Mouse (Mus musculus): ENCODE results near the gene Gas2l1.
A peak's percentile ranks its signal among the peaks of the same experiment; 100 is the strongest.

Gas2l1 gene

DNA sequence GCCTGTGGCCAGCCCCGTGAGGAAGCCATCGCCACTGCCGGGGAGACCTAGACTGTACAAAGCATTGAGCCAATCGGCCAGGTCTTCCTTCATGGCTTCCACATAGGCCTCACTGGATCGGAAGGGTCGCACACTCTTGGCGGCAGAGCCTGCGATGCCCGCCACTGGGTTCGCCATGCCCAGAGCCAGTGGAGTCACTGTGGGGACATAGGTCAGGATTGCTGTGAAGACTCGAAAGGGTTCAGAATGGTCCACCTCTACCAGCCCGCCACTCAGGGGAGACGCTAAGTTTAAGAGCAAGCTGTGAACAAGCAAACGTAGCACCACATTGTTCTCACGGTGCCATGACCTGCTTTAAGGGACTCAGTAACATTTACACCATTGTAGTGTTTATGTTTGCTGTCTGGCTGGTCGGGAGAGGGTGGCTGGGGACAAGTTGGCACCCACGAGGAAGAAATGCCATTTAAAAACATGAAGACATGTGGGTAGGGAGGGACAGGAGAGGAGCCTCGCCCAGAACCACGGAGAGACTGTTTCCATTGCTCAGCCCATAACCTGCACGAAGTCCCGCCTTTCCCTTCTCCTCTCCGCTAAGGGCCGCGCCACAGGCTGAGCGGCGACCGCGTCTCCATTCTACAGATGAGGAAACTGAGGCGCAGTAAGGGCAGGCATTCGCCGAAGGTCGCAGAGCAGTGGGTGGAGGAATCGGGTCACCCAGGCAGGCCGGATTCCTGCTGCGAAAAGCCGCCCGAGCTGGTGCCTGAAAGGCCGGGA, 658 bp downstream of the Gas2l1 start:
- no peak for DNase-seq (ENCODE audit: low read depth, low spot score)

DNA sequence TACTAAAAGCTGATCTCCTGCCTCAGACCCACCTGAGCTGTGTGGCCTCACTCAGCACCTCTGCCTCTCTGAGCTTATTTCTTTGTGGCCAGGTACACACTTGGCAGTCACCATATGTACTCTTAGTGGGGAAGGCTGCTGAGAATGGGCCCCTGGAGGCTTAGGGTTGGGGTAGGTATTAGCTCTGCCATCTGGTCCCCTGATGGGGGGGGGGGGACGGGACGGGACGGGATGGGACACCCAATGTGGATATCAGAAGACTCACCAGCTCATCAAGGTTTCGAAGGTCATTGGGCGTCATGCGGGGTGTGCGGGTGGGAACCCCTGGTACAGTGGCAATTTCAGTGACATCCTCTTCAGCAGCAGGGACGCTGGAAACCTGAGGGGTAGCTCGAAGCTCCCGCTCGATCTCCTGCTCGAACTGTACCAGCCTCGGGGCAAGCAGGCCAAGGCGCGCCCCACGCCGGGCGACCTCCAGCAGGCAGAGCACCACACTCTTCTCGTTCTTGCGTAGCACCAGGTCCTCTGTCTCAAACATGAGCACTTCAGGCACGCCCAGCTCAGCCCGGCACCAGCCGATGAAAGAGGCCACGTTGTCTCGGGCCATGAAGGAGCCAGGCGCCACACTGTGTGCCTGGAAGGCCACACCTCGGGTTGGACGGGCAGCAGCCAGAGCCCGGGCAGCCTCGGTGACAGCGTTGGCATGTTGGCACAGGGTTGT, 1.4 kb downstream of the Gas2l1 start:
- no peak for DNase-seq (ENCODE audit: low read depth, low spot score)

DNA sequence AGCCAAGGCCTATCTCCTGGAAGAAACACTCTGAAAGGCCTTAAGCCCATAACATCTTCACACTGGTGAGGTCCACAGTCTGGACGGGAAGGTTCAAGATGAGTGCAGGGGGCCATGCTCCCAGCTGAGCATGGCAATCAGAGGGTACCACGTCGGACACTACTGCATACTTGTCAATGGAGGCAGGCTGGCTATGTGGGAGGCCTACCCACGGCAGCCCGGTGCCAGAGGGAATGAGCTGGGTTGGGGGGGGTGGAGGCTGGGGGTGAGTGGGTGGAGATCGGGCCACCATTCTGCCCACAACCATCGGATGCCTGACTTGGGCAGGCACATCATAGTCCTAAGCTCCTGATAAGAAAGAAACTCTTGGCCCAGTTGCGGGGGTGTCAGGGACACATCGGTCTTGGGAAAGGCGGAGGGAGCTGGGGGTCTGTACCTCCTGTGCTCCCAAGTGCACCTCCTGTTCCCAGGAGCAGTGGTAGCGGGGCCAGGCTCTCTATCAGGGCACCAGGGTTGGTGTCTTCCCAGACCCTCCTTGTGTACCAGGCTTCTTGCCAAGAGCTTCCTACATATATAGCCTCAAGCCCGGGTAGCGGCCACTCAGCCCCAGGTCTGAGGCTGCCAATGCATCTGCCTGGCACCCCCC, 2.1 kb downstream of the Gas2l1 start:
- DNase-seq (ENCODE audit: low read depth, low spot score): no peak

DNA sequence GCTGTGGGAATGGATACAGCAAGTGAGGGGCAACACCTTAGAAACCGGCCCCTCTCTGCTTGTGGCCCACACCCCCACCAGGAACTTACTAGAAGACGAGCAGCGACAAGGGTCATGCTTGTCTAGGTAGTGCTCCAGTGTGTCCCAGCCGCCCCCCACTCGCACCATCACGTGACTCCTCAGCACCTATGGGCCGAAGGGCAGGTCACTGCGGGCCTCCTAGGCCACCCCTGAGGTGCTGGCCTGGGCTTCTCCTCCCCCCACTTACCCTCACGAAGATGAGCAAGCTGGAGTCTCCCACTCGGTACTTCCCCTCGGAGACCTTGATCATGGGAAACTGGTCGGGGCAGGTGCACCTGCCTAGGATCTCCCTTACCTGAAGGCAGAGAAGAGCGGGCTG, 2.8 kb downstream of the Gas2l1 start:
- no peak for DNase-seq (ENCODE audit: low read depth, low spot score)

DNA sequence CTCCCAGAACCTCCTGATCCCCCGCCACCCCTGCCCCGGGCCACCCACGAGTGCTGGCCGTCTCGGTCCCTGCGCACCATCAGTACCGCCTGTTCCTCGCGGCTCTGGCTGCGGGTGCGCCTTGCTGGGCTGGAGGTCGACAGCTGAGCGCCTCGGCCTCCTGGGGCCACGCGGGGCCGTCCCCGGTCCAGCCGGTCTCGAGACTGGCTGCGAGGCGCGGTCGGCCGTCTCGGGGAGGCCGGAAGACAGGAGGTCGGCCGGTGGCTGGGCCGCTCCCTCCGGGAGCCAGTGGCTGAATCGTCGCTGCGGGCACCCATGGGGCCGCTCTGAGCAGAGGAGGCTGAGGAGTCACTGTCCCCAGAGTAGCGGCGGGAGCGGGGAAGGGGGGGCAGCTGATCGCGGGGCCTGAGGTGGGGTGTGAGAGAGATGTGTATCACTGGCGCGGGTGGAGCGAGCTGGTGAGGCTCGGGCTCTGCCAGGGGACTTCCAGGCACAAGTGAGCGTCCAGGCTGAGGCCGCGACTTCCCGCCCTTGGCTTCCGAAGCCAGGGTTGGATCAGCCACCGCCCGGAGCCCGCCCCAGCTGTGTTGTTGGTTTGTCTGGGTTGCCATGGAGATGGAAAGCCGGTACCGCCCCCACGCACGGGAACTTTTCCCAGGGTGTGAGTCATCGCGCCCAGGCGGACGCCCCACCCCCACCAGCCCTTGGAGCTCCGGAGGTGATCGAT, 3.6 kb downstream of the Gas2l1 start:
- DNase-seq (ENCODE audit: low read depth, low spot score): peak; percentile 63

DNA sequence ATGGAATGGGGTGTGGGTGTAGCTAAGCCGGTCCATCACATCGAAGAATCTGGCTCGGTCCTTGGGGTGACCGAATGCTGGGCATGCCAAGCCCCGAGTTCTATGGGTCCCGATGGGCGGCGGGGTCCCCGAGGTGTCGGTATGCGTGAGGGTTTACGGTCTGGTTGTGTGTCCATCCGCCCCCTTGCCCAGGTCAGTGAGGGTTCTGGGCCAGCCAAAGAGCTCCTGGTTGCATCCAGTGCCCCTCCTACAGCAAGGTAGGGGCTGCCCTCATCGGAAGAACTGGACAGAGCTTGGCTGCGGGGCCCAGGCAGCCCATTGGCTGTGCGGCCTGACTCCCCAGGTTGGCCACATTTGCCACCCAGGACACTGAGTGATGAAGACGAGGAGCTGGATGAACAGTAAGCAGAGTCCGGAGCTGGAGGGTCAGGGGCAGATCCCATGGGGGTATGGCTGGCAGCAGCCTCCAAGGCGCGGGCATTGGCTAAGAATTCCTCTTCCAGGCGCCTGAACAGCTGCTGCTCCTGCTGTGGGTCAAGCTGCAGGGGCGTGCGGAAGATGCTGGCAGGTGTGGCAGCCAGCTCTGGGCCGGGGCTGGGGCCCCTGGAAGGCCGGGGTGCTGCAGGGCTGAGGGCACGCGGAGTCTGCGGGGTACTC, 4.2 kb downstream of the Gas2l1 start:
- no peak for DNase-seq (ENCODE audit: low read depth, low spot score)

DNA sequence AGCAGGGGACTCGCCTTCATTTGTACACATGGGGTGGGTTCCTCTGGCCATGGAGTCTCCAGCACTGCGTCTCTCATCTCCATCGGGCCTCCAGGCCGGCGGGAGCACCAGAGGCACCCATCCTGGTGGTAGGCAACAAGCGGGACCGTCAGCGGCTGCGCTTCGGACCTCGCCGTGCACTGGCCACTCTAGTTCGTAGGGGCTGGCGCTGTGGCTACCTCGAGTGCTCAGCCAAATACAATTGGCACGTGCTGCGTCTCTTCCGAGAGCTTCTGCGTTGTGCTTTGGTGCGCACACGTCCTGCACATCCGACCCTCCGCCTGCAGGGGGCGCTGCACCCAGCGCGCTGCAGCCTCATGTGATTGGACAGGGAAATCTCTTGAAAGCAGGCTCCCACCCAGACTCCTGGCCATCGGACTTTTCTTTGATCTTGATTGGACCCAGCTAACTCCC, 5.4 kb downstream of the Gas2l1 start:
- no peak for DNase-seq (ENCODE audit: low read depth, low spot score)

DNA sequence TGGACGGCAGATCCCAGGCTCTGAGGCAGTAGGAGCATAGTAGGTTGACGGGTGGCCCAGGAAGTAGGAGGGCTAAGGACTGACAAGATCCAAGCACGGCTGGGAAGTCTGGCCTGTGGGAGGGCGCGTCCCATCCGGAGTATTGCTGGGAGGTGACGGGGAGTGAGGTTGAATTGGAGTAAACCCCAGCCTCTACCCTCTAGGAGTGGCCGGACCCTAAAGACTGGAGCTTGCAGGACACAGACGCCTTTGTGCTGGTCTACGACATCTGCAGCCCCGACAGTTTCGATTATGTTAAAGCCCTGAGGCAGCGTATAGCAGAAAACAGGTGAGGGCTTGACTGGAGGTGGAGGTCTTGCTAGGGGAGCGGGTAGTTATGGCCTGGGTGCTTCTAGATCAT, 5.9 kb downstream of the Gas2l1 start:
- no peak for DNase-seq (ENCODE audit: low read depth, low spot score)

DNA sequence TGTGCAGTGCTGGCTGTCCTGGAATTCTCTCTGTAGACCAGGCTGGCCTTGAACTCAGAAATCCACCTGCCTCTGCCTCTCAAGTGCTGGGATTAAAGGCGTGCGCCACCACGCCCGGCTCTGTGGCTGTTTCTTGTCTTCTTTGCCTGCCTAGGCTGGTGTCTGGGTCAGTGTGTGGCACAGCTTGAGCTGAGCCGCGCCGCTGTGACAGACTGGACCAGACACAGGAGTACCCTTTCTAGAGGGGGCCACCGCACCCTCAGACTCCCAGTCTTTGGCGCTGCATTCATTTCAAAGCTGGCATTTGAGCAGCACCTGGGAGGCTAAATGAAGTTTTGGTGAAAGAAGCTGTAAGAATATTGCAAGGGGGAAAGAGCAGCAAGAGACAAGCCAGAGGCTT, 6.3 kb downstream of the Gas2l1 start:
- DNase-seq (ENCODE audit: low read depth, low spot score): no peak

DNA sequence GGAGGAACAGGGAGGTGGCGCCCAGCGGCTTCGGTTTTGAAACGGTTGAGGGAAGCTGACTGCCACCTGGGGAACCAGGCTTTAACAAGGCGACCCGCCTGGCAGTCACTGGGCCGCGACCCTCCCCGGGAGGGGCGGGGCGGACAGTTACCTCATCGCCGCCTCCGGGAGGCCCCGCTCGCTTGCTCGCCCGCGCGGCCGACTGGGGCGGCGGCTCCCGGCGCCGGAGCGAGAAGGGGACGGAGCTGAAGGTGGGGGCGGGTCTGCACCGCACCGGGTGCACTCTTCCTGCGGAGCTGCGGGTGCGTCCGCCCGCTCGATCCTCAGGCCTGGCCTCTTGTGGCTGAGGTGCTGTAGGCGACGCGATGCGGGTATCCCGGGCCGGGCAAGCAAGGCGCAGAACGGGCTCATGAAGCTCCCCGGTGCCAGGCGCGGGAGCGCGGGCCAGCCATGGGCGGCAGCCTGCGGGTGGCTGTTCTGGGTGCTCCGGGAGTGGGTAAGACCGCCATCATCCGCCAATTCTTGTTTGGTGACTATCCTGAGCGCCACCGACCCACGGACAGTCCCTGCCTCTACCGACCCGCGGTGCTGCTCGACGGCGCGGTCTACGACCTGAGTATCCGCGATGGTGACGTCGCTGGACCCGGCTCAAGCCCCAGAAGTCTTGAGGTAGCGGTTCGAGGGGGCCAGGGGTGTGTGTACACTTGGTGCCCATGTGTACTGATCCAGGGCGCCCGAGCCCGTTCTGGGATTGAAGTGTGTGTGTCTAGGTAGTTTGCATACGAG, 7.1 kb downstream of the Gas2l1 start, which contains the start of gene Rasl10a:
Rasl10a (plus strand) TSS at position 273 of the 786 bp plus-strand sequence.
- no peak for DNase-seq (ENCODE audit: low read depth, low spot score)

DNA sequence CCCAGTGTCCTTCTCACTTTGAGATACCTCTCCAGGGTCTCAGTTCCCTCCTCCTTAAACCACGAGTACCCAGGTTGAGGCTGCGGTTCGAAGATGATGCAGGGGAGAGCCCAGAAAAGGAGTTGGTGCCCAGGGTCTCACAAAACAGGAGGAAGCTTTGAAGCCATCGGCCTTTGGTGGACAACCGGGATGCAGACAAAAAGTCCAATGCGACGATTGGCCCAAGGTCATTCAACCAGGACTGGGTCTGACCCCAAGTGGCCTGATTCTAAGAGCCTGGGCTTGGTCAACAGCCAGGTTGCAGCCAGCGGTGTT, 7.6 kb downstream of the Gas2l1 start:
- DNase-seq (ENCODE audit: low read depth, low spot score): no peak

DNA sequence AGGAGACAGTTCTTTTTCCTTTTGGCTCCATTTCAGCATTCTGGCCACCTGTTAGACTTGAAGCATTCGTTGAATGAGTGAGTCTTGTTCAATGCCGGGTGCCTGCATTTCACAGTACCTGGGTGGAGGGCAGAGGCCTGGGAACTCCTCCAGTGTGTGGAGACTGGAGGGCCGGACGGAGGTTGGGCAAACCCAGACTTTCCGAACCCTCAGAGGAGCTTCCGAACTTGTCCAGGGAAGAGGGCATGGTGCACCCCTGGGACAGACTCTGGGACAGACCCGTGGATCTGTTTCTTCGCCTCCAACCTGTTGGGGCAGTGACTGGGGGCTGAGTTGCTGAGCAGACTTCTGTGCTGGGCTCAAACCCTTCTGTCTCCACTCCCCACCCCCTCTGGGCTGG, 8.1 kb downstream of the Gas2l1 start:
- DNase-seq (ENCODE audit: low read depth, low spot score): no peak

DNA sequence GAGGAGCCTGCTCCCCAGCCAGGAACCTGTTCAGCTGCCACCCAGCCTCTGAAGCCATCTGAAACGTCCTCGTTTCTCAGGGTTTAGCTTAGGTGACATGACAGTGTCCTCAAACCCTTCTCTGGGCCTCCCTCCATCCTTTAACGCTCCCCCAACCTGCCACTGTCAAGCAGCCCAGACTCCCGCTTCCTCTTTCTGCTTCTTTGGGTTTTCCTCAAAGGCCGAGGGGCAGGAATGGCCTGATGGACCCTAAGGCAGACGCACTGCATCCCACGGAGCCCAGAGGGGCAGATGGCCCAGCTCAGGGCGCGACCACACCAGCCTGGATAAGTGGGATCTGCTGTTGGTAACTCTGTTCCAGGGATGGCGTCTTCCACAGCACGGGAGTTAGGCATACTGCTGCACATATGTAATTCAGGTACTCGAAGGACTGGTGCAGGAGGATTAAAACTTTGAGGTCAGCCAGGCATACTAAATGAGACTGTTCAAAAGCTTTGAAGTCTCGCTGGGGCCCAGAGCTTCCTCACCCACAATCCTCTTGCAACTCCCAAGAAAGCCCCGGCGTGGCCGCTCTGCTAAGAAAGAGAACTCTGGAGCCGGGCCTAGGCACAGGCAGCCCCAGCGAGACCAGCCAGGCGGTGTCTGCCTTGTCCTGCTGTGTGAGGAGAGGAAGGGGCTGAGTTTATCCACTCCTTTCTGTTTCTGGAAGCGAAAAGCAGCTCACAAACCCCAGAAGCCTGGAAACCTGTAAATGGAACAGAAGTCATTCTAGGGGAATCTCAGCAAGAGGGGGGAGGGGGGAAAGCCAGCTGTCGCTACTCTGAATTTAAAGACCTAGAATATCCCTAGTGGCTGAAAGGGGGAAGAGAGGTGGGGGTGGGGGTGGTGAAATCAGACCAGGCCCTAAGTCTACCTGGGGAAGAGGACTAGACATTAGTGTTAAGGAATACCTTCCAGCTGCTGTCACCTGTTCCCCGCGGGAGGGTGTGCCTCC, 8.9 kb downstream of the Gas2l1 start:
- no peak for DNase-seq (ENCODE audit: low read depth, low spot score)

DNA sequence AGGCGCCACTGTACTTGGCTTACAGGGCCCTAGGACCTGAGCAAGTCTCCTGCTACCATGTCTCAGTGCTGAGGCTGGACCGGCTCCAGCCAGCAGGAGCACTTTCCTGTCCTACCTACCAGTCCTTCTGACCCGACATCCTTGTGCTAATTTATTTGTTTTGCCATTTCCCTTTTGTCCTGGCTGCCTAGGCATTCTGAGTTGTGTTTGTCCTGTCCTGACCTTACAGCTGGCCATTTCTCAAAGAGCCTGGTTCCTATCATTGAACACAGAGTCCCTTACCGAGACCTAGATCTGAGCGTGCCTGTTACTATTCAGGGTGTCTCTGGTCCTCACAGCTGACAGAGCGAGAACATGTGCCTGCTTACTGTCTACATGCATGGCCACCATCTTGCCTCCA, 10.3 kb downstream of the Gas2l1 start:
- no peak for DNase-seq (ENCODE audit: low read depth, low spot score)

DNA sequence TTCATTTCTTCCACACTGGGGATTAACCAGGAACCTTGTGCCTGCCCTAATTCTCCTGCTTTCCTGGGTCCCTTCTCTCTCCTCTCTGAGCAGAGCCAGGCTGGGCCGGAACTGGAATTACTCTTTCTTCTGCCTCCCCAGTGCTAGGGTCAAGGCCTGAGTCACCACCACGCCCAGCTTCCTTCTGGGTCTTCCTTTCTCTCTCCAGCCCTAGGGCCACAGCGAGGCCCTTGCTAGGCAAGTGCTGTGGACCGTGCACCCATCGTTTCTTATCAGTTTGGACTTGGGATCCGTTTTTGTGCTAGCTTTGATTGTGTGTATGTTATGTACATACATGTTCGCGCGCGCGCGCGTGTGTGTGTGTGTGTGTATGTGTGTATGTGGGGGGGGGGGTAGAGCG, 11.0 kb downstream of the Gas2l1 start:
- no peak for DNase-seq (ENCODE audit: low read depth, low spot score)

DNA sequence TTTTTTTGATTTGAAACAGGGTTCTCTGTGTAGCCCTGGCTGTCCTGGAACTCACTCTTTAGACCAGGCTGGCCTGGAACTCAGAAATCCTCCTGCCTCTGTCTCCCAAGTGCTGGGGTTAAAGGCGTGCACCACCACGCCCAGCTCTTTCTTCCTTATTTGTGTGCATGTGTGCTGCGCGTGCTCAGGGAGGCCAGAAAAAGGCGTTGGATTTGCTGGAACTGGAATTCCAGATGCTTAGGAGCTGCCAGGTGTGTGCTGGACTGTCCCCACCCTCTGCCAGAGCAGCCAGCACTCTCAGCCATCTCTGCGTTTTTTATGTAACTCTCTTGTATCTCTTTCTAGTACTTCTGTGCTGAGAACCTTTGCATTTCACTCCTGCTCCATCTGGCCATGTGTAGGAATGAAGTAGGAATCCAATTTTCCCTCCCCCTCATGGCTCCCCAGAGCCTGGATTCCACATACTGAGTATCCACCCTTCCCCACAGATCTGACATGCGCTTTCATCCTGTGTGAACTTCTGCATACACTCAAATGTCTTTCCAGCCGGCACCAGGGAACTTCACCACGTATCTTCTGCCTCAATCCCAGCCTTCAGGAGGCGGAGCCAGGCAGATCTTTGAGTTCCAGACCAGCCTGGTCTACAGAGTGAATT, 12.8 kb downstream of the Gas2l1 start:
- no peak for DNase-seq (ENCODE audit: low read depth, low spot score)

DNA sequence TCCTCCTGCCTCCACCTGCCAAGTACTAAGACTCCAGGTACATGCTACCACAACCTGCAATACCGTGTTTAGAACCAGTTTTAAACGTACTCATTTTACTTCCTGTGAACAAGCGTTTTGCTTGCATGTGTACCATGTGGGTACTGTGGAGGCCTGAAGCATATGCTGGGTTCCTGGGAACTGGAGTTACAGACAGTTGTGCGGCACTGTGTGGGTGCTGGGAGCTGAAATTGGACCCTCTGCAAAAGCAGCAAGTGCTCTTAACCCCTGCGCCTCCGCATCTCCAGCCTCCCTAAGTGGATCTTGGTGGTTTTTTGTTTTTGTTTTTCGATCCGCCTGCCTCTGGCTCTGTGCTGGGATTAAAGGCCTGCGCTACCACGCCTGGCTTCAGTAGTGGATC, 13.5 kb downstream of the Gas2l1 start:
- DNase-seq (ENCODE audit: low read depth, low spot score): no peak

DNA sequence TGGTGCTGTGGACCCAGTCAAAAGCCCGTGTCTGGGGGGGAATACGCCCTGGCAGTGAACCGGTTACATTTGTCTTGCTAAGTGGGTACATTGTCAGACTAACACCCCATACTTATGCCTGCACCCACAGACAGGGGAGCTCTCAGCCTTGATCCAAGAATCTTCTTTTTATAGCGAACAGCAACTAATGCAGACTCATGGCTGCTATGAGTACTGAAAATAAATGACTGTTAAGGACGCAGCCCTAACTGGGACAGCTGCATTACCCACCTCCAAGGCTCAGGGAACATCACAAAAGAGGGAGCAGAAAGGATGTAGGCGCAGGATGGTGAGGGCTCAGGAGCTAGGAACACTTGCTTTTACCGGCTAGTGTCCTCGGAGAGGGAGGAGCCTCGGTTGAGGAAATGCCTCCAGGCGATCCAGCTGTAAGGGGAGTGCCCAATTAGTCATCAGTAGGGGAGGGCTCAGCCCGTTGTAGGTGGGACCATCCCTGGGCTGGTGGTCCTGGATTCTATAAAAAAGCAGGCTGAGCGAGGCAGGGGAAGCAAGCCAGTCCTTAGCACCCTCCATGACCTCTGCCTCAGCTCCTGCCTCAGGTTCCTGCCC, 18.7 kb downstream of the Gas2l1 start:
- DNase-seq (ENCODE audit: low read depth, low spot score): no peak

Data from embryo, embryonic 11.5 days (tissue).